Mouse (Mus musculus): Measurements from ENCODE around the gene Pip5k1c. TPM values are rescaled to one million over a fixed set of nuclear protein-coding genes. Genes with fewer than 3 reads are reported as not detected.
A peak's percentile ranks its signal among the peaks of the same experiment; 100 is the strongest.

Pip5k1c gene
- polyA plus RNA-seq, 1 experiment from 2014 or later, result 13.2 TPM

GRCm38 (mm10) chr10:81326858-81327257, 34.1 kb downstream of the Pip5k1c start:
- Histone ChIP-seq H3K36me3 (peaks cover 53% of the 10 kb centered on the region), H3K4me1 (replicated peaks) (peaks cover 63% of the 10 kb centered on the region), H3K27ac (peak overlapping the region; percentile 69), H3K4me3 (replicated peaks) (no peak overlapping the region), H3K4me2 (0 out of 2 replicates have a peak overlapping the region, but pooled peaks have one; percentile 11), H3K27me3 (no peaks in the 10 kb centered on the region), H3K9me3 (replicated peaks) (no peaks in the 10 kb centered on the region), H3K9ac (no peak overlapping the region)
- no peak for ATAC-seq (ENCODE audit: low read depth)
- WGBS (ENCODE audit: insufficient replicate concordance), result 44% methylated on average over 6 of the region's 6 CpGs
- DNase-seq, result no peak

GRCm38 (mm10) chr10:81327959-81328358, 35.2 kb downstream of the Pip5k1c start:
- H3K9me3 ChIP-seq (replicated peaks), result no peaks in the 10 kb centered on the region
- no peak overlapping the region for H3K9ac ChIP-seq
- H3K27me3 ChIP-seq, result peaks cover 9% of the 10 kb centered on the region
- 34% methylated on average over 2 of the region's 2 CpGs for WGBS (ENCODE audit: insufficient replicate concordance)
- ATAC-seq (ENCODE audit: low read depth), result peak; percentile 11
- peak overlapping the region; percentile 69 for H3K27ac ChIP-seq
- H3K4me3 ChIP-seq (replicated peaks), result no peak overlapping the region
- peak overlapping the region; percentile 25; the same call in 1 of the 2 replicates for H3K4me2 ChIP-seq
- H3K36me3 ChIP-seq, result peaks cover 44% of the 10 kb centered on the region
- no peak for DNase-seq
- peaks cover 57% of the 10 kb centered on the region for H3K4me1 ChIP-seq (replicated peaks)

- DNase-seq, result no peak
- H3K9ac ChIP-seq, result peak within 1 kb of the TSS; percentile 43
- 13% methylated on average over 10 of the region's 10 CpGs for WGBS (ENCODE audit: insufficient replicate concordance)
- H3K36me3 ChIP-seq, result peaks cover 40% of the 10 kb centered on the region
- ATAC-seq (ENCODE audit: low read depth), result peak; percentile 52
- H3K9me3 ChIP-seq (replicated peaks), result no peaks in the 10 kb centered on the region
- peaks cover 56% of the 10 kb centered on the region for H3K4me1 ChIP-seq (replicated peaks)
- H3K27me3 ChIP-seq, result peaks cover 14% of the 10 kb centered on the region
- H3K27ac ChIP-seq, result peak within 1 kb of the TSS; percentile 72
- no peak within 1 kb of the TSS; the same call in 1 of the 2 replicates for H3K4me3 ChIP-seq (replicated peaks)
- peak within 1 kb of the TSS; percentile 25 for H3K4me2 ChIP-seq
These were observed 35.6 kb downstream of the Pip5k1c start, which contains the start of gene Tbxa2r for GRCm38 (mm10) chr10:81328386-81328785. Gene Tbxa2r, plus strand, starts transcription at chr10:81328731.

- WGBS (ENCODE audit: insufficient replicate concordance), result 60% methylated on average over 10 of the region's 10 CpGs
- ATAC-seq (ENCODE audit: low read depth) (no peak), DNase-seq (no peak)
- H3K36me3 ChIP-seq, result peaks cover 30% of the 10 kb centered on the region
- peak overlapping the region; percentile 72 for H3K27ac ChIP-seq
- H3K4me1 ChIP-seq (replicated peaks), result peaks cover 53% of the 10 kb centered on the region
- peak overlapping the region; percentile 25 for H3K4me2 ChIP-seq
- peak overlapping the region; percentile 43 for H3K9ac ChIP-seq
- H3K4me3 ChIP-seq (replicated peaks), result no peak overlapping the region; the same call in 1 of the 2 replicates
- peaks cover 19% of the 10 kb centered on the region for H3K27me3 ChIP-seq
- H3K9me3 ChIP-seq (replicated peaks), result no peaks in the 10 kb centered on the region
These were observed 36.6 kb downstream of the Pip5k1c start for GRCm38 (mm10) chr10:81329194-81329975.

GRCm38 (mm10) chr10:81330007-81330406, 37.2 kb downstream of the Pip5k1c start:
- Histone ChIP-seq H3K4me2 (peak overlapping the region; percentile 7; the same call in 1 of the 2 replicates), H3K9ac (peak overlapping the region; percentile 43; the same call in 1 of the 2 replicates), H3K9me3 (replicated peaks) (no peaks in the 10 kb centered on the region), H3K27ac (peak overlapping the region; percentile 37), H3K27me3 (peaks cover 21% of the 10 kb centered on the region), H3K4me3 (replicated peaks) (no peak overlapping the region), H3K36me3 (peaks cover 24% of the 10 kb centered on the region), H3K4me1 (replicated peaks) (peaks cover 53% of the 10 kb centered on the region)
- no peak for DNase-seq
- no peak for ATAC-seq (ENCODE audit: low read depth)
- 64% methylated on average over 4 of the region's 4 CpGs for WGBS (ENCODE audit: insufficient replicate concordance)

- 48% methylated on average over 29 of the region's 29 CpGs for WGBS (ENCODE audit: insufficient replicate concordance)
- no peaks in the 10 kb centered on the region for H3K9me3 ChIP-seq (replicated peaks)
- H3K4me3 ChIP-seq (replicated peaks), result no peak overlapping the region
- H3K27me3 ChIP-seq, result peaks cover 26% of the 10 kb centered on the region
- H3K27ac ChIP-seq, result no peak overlapping the region
- H3K4me2 ChIP-seq, result peak overlapping the region; percentile 24; the same call in 1 of the 2 replicates
- ATAC-seq (ENCODE audit: low read depth) (no peak), DNase-seq (no peak)
- H3K9ac ChIP-seq, result no peak overlapping the region
- H3K4me1 ChIP-seq (replicated peaks), result peaks cover 37% of the 10 kb centered on the region
- peaks cover under 1% of the 10 kb centered on the region for H3K36me3 ChIP-seq
These were observed 39.5 kb downstream of the Pip5k1c start for GRCm38 (mm10) chr10:81332277-81332676.

- no peaks in the 10 kb centered on the region for H3K9me3 ChIP-seq (replicated peaks)
- no peak for ATAC-seq (ENCODE audit: low read depth)
These were observed 41.6 kb downstream of the Pip5k1c start for GRCm38 (mm10) chr10:81334324-81334723.

GRCm38 (mm10) chr10:81335393-81336340, 42.9 kb downstream of the Pip5k1c start:
- no peak overlapping the region for H3K27ac ChIP-seq
- WGBS (ENCODE audit: insufficient replicate concordance), result 70% methylated on average over 18 of the region's 19 CpGs
- H3K4me1 ChIP-seq (replicated peaks), result peaks cover 22% of the 10 kb centered on the region

More at GRCm38 (mm10) chr10:81334324-81334723, 41.6 kb downstream of the Pip5k1c start:
- Histone ChIP-seq H3K4me1 (replicated peaks) (peaks cover 25% of the 10 kb centered on the region), H3K4me2 (no peak overlapping the region), H3K27ac (no peak overlapping the region), H3K9ac (no peak overlapping the region), H3K27me3 (peaks cover 37% of the 10 kb centered on the region), H3K4me3 (replicated peaks) (no peak overlapping the region), H3K36me3 (no peaks in the 10 kb centered on the region)
- 80% methylated on average over 11 of the region's 11 CpGs for WGBS (ENCODE audit: insufficient replicate concordance)
- no peak for DNase-seq

GRCm38 (mm10) chr10:81336558-81336957, 43.8 kb downstream of the Pip5k1c start:
- no peak for ATAC-seq (ENCODE audit: low read depth)
- DNase-seq, result no peak
- H3K27ac ChIP-seq, result no peak overlapping the region
- no peaks in the 10 kb centered on the region for H3K36me3 ChIP-seq
- peaks cover 30% of the 10 kb centered on the region for H3K4me1 ChIP-seq (replicated peaks)
- H3K9me3 ChIP-seq (replicated peaks), result no peaks in the 10 kb centered on the region
- 86% methylated on average over 4 of the region's 4 CpGs for WGBS (ENCODE audit: insufficient replicate concordance)
- H3K4me2 ChIP-seq, result no peak overlapping the region
- no peak overlapping the region for H3K4me3 ChIP-seq (replicated peaks)
- peaks cover 43% of the 10 kb centered on the region for H3K27me3 ChIP-seq
- H3K9ac ChIP-seq, result no peak overlapping the region

More at GRCm38 (mm10) chr10:81335393-81336340, 42.9 kb downstream of the Pip5k1c start:
- Histone ChIP-seq H3K9me3 (replicated peaks) (no peaks in the 10 kb centered on the region), H3K36me3 (no peaks in the 10 kb centered on the region), H3K9ac (no peak overlapping the region), H3K4me2 (no peak overlapping the region), H3K27me3 (peaks cover 37% of the 10 kb centered on the region), H3K4me3 (replicated peaks) (no peak overlapping the region)
- ATAC-seq (ENCODE audit: low read depth), result no peak
- no peak for DNase-seq

GRCm38 (mm10) chr10:81340551-81341332, 48.0 kb downstream of the Pip5k1c start:
- Histone ChIP-seq H3K9me3 (replicated peaks) (no peaks in the 10 kb centered on the region), H3K4me1 (replicated peaks) (peaks cover 39% of the 10 kb centered on the region), H3K9ac (no peak overlapping the region; the same call in 1 of the 2 replicates), H3K27ac (no peak overlapping the region), H3K4me2 (no peak overlapping the region), H3K36me3 (no peaks in the 10 kb centered on the region), H3K4me3 (replicated peaks) (no peak overlapping the region), H3K27me3 (peaks cover 62% of the 10 kb centered on the region)
- DNase-seq, result peak; percentile 58
- 39% methylated on average over 17 of the region's 17 CpGs for WGBS (ENCODE audit: insufficient replicate concordance)
- peak; percentile 63 for ATAC-seq (ENCODE audit: low read depth)

All from liver, embryonic 13.5 days (tissue).